Mouse (Mus musculus) thymus, adult 2 months (tissue): ENCODE data around the gene Cox7a2l.

Source experiments
- CTCF ChIP-seq: fragments of 200-500 bp; IDR thresholded peaks from 2 replicates; pipeline ENCODE4 v1.5.1; 2012; ENCODE audit warnings: mild to moderate bottlenecking, control low read depth, low read length, moderate library complexity, borderline replicate concordance; ENCODE audit not compliant: control insufficient read depth, poor library complexity, insufficient read depth; ENCODE audit errors: extremely low read depth
- POLR2A ChIP-seq: fragments of 200-500 bp; IDR thresholded peaks from 2 replicates; pipeline ENCODE4 v1.6.1; 2012; ENCODE audit warnings: mild to moderate bottlenecking, low read length, control low read depth, moderate library complexity; ENCODE audit not compliant: control insufficient read depth, poor library complexity, insufficient read depth; ENCODE audit errors: extremely low read depth

DNA sequence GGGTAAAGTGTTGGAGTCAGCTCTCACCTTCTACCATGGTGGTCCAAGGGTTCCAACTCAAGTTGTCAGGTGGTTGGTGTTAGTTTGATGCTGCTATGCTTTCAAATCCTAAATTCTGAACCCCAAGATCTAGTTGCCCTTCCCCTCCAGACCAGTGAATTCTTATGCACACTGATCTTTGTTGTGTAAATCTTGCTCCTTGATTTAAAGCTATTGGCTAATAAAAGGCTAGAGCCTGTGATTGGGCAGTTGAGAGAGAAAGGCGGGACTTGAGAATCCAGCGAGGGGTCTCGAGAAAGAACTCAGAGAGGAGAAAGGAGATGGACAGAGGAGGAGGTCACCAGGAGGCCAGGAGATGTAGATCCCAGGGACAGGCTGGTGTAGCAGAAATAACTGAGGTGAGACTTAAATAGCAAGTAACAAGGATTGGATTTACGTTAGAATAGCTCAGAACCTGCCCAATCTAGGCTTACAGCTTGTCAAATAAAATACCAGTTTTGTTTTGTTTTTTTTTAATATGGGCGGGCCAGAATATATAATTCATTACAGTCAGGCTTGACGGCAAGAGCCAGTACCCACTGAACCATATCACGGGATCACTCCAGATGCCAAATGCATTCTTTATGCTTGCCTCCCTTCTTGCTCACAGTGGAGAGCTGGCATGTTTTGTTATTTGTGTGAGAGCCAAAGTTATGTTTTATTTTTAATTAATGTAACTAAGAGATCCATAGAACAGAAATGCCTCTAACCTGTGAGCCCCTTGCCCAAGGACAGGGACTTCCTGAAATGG is 5.7 kb upstream of the Cox7a2l start:
- no peak for TF ChIP-seq POLR2A
- no peak for TF ChIP-seq CTCF
